Mouse (Mus musculus) myocyte (in vitro differentiated cells): Measurements from ENCODE around the gene Glis3.

Experiments used
- E2F4 ChIP-seq: IDR thresholded peaks from one replicate; pipeline ENCODE4 v1.6.1; 2011; ENCODE audit warnings: mild to moderate bottlenecking, control low read depth, moderate library complexity; ENCODE audit not compliant: insufficient read depth
- MYOD1 ChIP-seq, 3 experiments: IDR thresholded peaks; one replicate each; pipeline ENCODE4 v1.6.1; 2011; ENCODE audit warnings: control low read depth in 2 of 3, low read depth in 2 of 3, mild to moderate bottlenecking in 2 of 3, moderate library complexity in 1 of 3; ENCODE audit not compliant: insufficient read length in 2 of 3, control insufficient read depth in 1 of 3
- POLR2A ChIP-seq: IDR thresholded peaks from one replicate; pipeline ENCODE4 v1.6.1; 2011; ENCODE audit warnings: low read depth, mild to moderate bottlenecking, control low read depth, moderate library complexity; ENCODE audit not compliant: insufficient read length
- POLR2AphosphoS2 ChIP-seq: IDR thresholded peaks from one replicate; pipeline ENCODE4 v1.6.1; 2011; ENCODE audit warnings: low read depth, control low read depth; ENCODE audit not compliant: insufficient read length
- REST ChIP-seq: IDR thresholded peaks from one replicate; pipeline ENCODE4 v1.6.1; 2011; ENCODE audit warnings: mild to moderate bottlenecking, control low read depth, moderate library complexity; ENCODE audit not compliant: insufficient read depth, insufficient read length
- TCF12 ChIP-seq: IDR thresholded peaks from one replicate; pipeline ENCODE4 v1.6.1; 2011; ENCODE audit warnings: mild to moderate bottlenecking, control low read depth; ENCODE audit not compliant: poor library complexity, insufficient read depth, severe bottlenecking

DNA sequence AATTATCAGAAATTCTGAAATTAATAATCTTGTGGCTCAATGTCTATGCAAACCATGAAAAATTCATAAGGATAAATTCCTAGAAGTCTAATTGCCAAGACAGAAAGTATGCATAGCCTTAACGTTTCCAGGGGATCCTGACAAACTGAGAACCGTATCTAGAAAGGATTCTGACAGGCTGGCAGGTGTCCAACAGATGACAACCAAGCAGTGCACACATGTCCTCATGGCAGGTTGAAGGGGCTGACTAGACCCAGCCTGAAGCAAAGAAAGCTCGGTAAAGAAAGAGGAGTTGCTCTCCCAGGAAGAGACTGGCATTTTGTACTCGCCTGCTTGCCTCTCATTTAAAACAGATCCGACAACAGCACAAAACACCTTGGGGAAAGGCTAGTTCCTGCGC lies 184.0 kb downstream of the Glis3 start:
- TF ChIP-seq POLR2AphosphoS2 (no peak), POLR2A (no peak), MYOD1 (IDR thresholded peaks at IDR 0.05; ENCODE audit: control insufficient read depth in 1 of 3, insufficient read length in 2 of 3, low read depth in 2 of 3) (no peak), REST (no peak), E2F4 (no peak), TCF12 (no peak)
